Mouse (Mus musculus): Measurements from ENCODE around the gene Pigq. TPM values are rescaled to one million over a fixed set of nuclear protein-coding genes. Genes with fewer than 3 reads are reported as not detected.

Pigq gene
- total RNA-seq (2015; ENCODE audit: low replicate concordance), result 1,336 and 1,664 TPM in 2 replicates
- 1,480 and 1,728 TPM in 2 replicates for total RNA-seq (2017; ENCODE audit: low replicate concordance)

- peak; percentile 36; the same call in 1 of the 2 replicates for ATAC-seq (replicated peaks; ENCODE audit: low FRiP score, poor library complexity, severe bottlenecking)
Observed at GRCm38 (mm10) chr17:25944366-25945163, at the start of gene Pigq, which contains the start of gene Nhlrc4. TSS of gene Pigq (minus strand) at chr17:25944936. TSS of gene Nhlrc4 (minus strand) at chr17:25944961.

- no peak for ATAC-seq (replicated peaks; ENCODE audit: low FRiP score, poor library complexity, severe bottlenecking)
Observed at GRCm38 (mm10) chr17:25993489-25993888, 48.8 kb upstream of the Pigq start.

- ATAC-seq (replicated peaks; ENCODE audit: low FRiP score, poor library complexity, severe bottlenecking), result no peak
Observed at GRCm38 (mm10) chr17:25992274-25992673, 47.5 kb upstream of the Pigq start.

DNA sequence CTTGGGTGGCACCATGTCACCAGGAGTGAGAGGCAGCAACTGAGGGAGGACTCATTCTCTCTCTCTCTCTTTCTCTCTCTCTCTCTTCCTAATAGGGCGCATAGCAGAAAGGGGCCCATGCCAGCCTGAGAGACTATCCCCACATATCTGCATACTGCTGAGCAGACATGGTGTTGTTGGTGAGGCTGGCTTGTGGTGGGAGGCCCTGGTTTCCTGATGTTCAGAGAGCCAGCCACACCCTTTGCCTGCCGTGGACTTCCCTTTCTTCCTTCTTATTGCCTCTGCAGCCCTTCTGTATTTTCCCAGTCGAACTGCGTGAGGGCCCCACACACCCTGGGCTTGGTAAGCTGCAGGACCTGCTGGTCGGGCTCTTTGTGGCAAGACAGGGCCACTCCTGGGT lies 45.6 kb upstream of the Pigq start:
- no peak for ATAC-seq (replicated peaks; ENCODE audit: low FRiP score, poor library complexity, severe bottlenecking)

DNA sequence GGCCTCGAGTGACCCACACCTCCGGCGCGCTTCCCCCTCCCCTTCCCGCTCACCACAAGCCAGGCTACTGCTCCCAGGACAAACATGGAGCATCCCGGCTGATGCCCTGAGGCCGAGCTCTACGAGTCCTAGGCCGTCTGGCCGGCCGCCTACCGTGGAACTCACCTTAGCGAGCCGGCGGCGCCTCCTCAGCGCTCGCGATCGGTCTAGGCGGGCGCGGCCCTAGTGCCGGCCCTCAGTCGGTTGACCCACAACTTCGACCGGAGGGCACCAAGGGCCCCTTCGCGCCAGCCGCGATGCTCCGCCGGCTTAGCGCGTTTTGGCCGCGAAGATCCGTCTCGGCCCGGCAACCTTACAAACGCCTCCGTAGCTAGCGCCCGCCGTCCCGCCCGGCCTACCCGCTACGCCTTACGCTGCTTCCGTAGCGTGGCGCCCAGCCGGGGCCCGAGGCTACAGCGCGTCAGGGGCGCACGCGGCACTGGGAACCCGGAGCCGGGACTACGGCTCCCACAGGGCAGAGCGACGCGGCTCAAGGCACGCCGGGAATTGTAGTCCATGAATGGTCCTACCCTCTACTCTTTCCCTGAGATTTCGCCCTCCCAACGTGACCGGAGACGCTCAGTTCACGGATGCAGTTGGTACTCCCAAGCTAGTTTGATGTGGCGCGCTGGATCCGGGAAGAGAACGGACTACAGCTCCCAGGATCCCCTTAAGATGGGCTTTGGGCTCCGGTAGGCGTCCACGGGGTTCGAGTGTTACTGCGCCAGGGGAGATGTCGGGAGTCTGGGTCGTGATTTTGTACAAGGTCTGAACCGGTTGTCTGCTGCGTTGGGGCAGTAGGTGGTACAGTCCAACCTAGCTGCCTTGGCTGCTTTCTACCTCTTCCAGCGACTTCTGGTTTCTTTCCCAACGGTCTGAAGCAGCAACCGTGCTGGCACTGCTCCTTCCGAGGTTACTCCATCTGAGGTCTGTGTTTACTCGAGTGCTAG lies 40.9 kb upstream of the Pigq start, which contains the start of gene Capn15:
Gene Capn15 (minus strand): TSS at position 491 of the 989 bp plus-strand sequence.
- peak; percentile 86 for ATAC-seq (replicated peaks; ENCODE audit: low FRiP score, poor library complexity, severe bottlenecking)

DNA sequence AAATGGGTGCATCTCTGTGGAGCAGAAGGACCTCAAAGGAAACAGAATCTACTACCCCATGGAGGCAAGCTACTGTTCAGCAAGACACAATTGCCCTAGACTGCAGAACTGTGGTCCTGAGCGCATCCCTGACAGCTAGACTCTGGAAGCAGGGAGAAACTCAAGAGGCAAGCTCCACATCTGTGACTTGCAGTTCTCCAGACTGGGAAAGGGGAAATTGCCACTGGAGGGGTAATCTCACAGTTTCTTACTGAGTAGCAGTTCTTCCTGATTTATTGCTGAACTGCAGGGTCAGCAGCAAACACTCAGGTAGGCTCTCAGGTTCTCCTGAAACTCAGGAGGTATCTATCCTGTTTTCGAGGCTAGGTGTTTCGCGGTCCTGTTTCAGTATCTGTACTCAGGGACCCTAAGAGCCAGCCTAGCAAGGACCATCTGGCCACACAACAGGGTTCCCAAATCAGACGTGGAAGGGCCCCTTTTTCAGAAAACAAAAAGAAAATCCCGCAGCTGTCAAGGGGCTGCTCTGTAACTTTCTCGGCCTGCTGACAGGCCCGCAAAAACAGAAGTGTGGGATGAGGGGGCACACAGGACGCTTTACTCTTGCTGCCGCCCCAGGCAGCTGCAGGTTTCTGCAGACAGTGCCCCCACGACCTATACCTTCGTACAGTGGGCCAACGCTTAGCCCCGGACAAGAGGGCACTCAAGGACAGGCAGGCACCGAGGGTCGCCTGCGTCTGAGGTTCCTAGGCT lies 40.0 kb upstream of the Pigq start:
- ATAC-seq (replicated peaks; ENCODE audit: low FRiP score, poor library complexity, severe bottlenecking), result peak; percentile 36; the same call in 1 of the 2 replicates

- ATAC-seq (replicated peaks; ENCODE audit: low FRiP score, poor library complexity, severe bottlenecking), result no peak
Observed at GRCm38 (mm10) chr17:25984066-25984465, 39.3 kb upstream of the Pigq start.

GRCm38 (mm10) chr17:25982913-25983312 lies 38.2 kb upstream of the Pigq start:
- no peak for ATAC-seq (replicated peaks; ENCODE audit: low FRiP score, poor library complexity, severe bottlenecking)

GRCm38 (mm10) chr17:25980854-25981253 lies 36.1 kb upstream of the Pigq start:
- ATAC-seq (replicated peaks; ENCODE audit: low FRiP score, poor library complexity, severe bottlenecking), result no peak

- ATAC-seq (replicated peaks; ENCODE audit: low FRiP score, poor library complexity, severe bottlenecking), result no peak
Observed at GRCm38 (mm10) chr17:25979829-25980738, 35.3 kb upstream of the Pigq start.

GRCm38 (mm10) chr17:25970954-25971707 lies 26.4 kb upstream of the Pigq start:
- ATAC-seq (replicated peaks; ENCODE audit: low FRiP score, poor library complexity, severe bottlenecking), result no peak

- peak; percentile 51; the same call in 1 of the 2 replicates for ATAC-seq (replicated peaks; ENCODE audit: low FRiP score, poor library complexity, severe bottlenecking)
Observed at GRCm38 (mm10) chr17:25970448-25970847, 25.7 kb upstream of the Pigq start.

DNA sequence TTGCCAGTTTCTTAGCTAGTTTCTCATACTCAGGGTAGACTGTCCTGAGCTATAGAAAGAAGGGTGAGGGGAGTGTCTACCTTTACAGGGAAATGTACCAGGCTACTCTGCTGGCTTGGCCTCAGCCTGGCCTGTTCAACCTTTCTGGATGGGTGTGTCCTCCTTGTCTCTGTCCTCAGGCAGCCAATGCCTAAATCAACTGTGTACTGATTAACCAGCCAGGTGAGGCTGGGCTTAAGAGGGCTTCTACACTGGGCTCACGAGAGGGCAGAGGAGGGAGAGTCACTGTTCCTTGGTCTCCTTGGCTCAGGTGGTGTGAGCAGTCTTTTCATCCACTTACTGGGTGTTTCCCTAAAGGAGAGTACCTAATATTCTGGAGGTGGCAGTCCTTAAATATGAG lies 23.4 kb upstream of the Pigq start:
- peak; percentile 45 for ATAC-seq (replicated peaks; ENCODE audit: low FRiP score, poor library complexity, severe bottlenecking)

GRCm38 (mm10) chr17:25967652-25968051 lies 22.9 kb upstream of the Pigq start:
- no peak for ATAC-seq (replicated peaks; ENCODE audit: low FRiP score, poor library complexity, severe bottlenecking)

DNA sequence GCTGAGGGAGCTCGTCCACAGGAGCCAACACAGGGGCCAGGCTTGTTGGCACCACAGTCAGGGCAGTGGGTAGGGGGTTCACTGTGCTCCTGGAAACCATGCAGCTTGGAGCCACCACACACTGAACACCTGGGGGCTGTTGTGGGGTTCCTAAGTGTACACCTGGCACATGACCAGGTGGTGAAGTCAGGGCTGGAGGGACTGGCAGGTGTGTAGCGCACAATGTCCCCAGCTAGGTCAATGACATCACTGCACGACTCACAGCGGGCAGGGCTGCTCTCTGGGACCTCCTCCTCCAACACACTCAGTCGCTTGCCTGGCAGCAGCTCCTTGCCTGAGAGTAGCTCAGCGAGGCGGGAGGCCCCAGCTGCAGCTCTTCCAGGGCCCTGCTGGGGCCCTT lies 19.5 kb upstream of the Pigq start:
- no peak for ATAC-seq (replicated peaks; ENCODE audit: low FRiP score, poor library complexity, severe bottlenecking)

- ATAC-seq (replicated peaks; ENCODE audit: low FRiP score, poor library complexity, severe bottlenecking), result peak; percentile 32
Observed at GRCm38 (mm10) chr17:25962413-25962905, 17.7 kb upstream of the Pigq start.

- ATAC-seq (replicated peaks; ENCODE audit: low FRiP score, poor library complexity, severe bottlenecking), result peak; percentile 86
Observed at GRCm38 (mm10) chr17:25961566-25961965, 16.8 kb upstream of the Pigq start.
